Mouse (Mus musculus) layer of hippocampus, adult 2 months (tissue): ENCODE measurements at regions not wholly inside any gene's neighbourhood (a gene's known extent, or its start where the extent isn't known, plus 50 kb on each side); places are given as distances from the start of the nearest gene placed in this dataset.
A peak's percentile ranks its signal among the peaks of the same experiment; 100 is the strongest.

ENCODE experiments used
- DNase-seq, 2 experiments: peaks; one replicate each; pipeline ENCODE4 v3.0.0; 2022; ENCODE audit warnings: low spot score in 2 of 2
- H3K27ac ChIP-seq: fragments of 200-600 bp; 2 replicates; pipeline ENCODE4 v1.8.1; 2022
- H3K4me3 ChIP-seq: fragments of 200-600 bp; 2 replicates; pipeline ENCODE4 v1.8.1; 2022; ENCODE audit warnings: mild to moderate bottlenecking
- CTCF ChIP-seq: fragments of 200-600 bp; conservative IDR thresholded peaks from 2 replicates; pipeline ENCODE4 v1.8.1; 2022; ENCODE audit warnings: antibody characterized with exemption, mild to moderate bottlenecking, moderate library complexity

GRCm38 (mm10) chr5:120251697-120252401 lies 135.6 kb downstream of the Rbm19 start:
- no peak for TF ChIP-seq CTCF
- Histone ChIP-seq H3K4me3 (no peak overlapping the region), H3K27ac (peak overlapping the region; percentile 43; the same call in 1 of the 2 replicates)
- DNase-seq = peak; percentile 35 to 37

- peak; percentile 69 for TF ChIP-seq CTCF
- DNase-seq = no peak
- Histone ChIP-seq H3K4me3 (no peak overlapping the region), H3K27ac (no peak overlapping the region)
These were observed 136.3 kb downstream of the Rbm19 start for GRCm38 (mm10) chr5:120252551-120252950.

- no peak for TF ChIP-seq CTCF
- DNase-seq = no peak
- Histone ChIP-seq H3K4me3 (no peak overlapping the region), H3K27ac (no peak overlapping the region)
These were observed 146.5 kb downstream of the Rbm19 start for GRCm38 (mm10) chr5:120262715-120263273.

GRCm38 (mm10) chr5:120269416-120269860 lies 153.2 kb downstream of the Rbm19 start:
- Histone ChIP-seq H3K4me3 (peak overlapping the region; percentile 27), H3K27ac (peak overlapping the region; percentile 6; the same call in 1 of the 2 replicates)
- DNase-seq = peak in 1 of 2 experiments; percentile 11
- no peak for TF ChIP-seq CTCF

GRCm38 (mm10) chr5:120270887-120271616 lies 154.8 kb downstream of the Rbm19 start:
- no peak for DNase-seq
- TF ChIP-seq CTCF = no peak
- no peak overlapping the region for H3K4me3 ChIP-seq
- H3K27ac ChIP-seq = no peak overlapping the region

GRCm38 (mm10) chr5:120276229-120276628 lies 155.3 kb upstream of the Lhx5 start:
- Histone ChIP-seq H3K27ac (no peak overlapping the region), H3K4me3 (no peak overlapping the region)
- DNase-seq = no peak
- TF ChIP-seq CTCF = no peak

GRCm38 (mm10) chr5:120280321-120280720 lies 151.2 kb upstream of the Lhx5 start:
- Histone ChIP-seq H3K27ac (no peak overlapping the region), H3K4me3 (no peak overlapping the region)
- TF ChIP-seq CTCF = no peak
- DNase-seq = no peak

- H3K27ac ChIP-seq = no peak overlapping the region
- H3K4me3 ChIP-seq = no peak overlapping the region
- DNase-seq = no peak
- TF ChIP-seq CTCF = no peak
These were observed 150.4 kb upstream of the Lhx5 start for GRCm38 (mm10) chr5:120280991-120281602.

- DNase-seq = no peak
- TF ChIP-seq CTCF = 0 out of 2 replicates have a peak, but pooled peaks have one; percentile 20
- no peak overlapping the region for H3K27ac ChIP-seq
- no peak overlapping the region for H3K4me3 ChIP-seq
These were observed 149.5 kb upstream of the Lhx5 start for GRCm38 (mm10) chr5:120281840-120282565.

- Histone ChIP-seq H3K27ac (no peak overlapping the region), H3K4me3 (no peak overlapping the region)
- TF ChIP-seq CTCF = no peak
- no peak for DNase-seq
These were observed 146.9 kb upstream of the Lhx5 start for GRCm38 (mm10) chr5:120284625-120285024.

GRCm38 (mm10) chr5:120285036-120285435 lies 146.5 kb upstream of the Lhx5 start:
- DNase-seq = no peak
- TF ChIP-seq CTCF = no peak
- Histone ChIP-seq H3K4me3 (no peak overlapping the region), H3K27ac (no peak overlapping the region)

GRCm38 (mm10) chr5:120286787-120287186 lies 144.7 kb upstream of the Lhx5 start:
- Histone ChIP-seq H3K4me3 (no peak overlapping the region), H3K27ac (no peak overlapping the region)
- no peak for TF ChIP-seq CTCF
- DNase-seq = no peak
